Mouse (Mus musculus) heart, embryonic 15.5 days (tissue): ENCODE results near the gene Tsg101. TPM values are rescaled to one million over a fixed set of nuclear protein-coding genes. Genes with fewer than 3 reads are reported as not detected.
A peak's percentile ranks its signal among the peaks of the same experiment; 100 is the strongest.

Experiments used
- ATAC-seq: fragments of 200-750 bp; cut with Nextera tagmentation; replicated peaks from 2 replicates; pipeline ENCODE4 v1.8.0; 2017; ENCODE audit warnings: low read depth, moderate TSS enrichment; ENCODE audit not compliant: insufficient number of reproducible peaks, insufficient read depth, low FRiP score
- H3K27ac ChIP-seq: fragments of 300-500 bp; sonication (generic); 2 replicates; pipeline ENCODE4 v1.5.1; 2015; ENCODE audit warnings: mild to moderate bottlenecking, inconsistent platforms
- H3K27me3 ChIP-seq: fragments of 300-500 bp; sonication (generic); 2 replicates; pipeline ENCODE4 v1.6.1; 2015; ENCODE audit warnings: inconsistent platforms
- H3K36me3 ChIP-seq: fragments of 300-500 bp; sonication (generic); 2 replicates; pipeline ENCODE4 v1.6.1; 2015; ENCODE audit warnings: mild to moderate bottlenecking, inconsistent platforms
- H3K4me1 ChIP-seq: fragments of 300-500 bp; sonication (generic); replicated peaks from 2 replicates; pipeline ENCODE4 v1.6.1; 2015; ENCODE audit warnings: inconsistent platforms
- H3K4me2 ChIP-seq: fragments of 300-500 bp; sonication (generic); 2 replicates; pipeline ENCODE4 v1.6.1; 2015; ENCODE audit warnings: inconsistent platforms, mild to moderate bottlenecking, moderate library complexity
- H3K4me3 ChIP-seq: fragments of 300-500 bp; sonication (generic); 2 replicates; pipeline ENCODE4 v1.5.1; 2015; ENCODE audit warnings: mild to moderate bottlenecking, inconsistent platforms
- H3K9ac ChIP-seq: fragments of 300-500 bp; sonication (generic); 2 replicates; pipeline ENCODE4 v1.6.1; 2015; ENCODE audit warnings: mild to moderate bottlenecking, inconsistent platforms
- H3K9me3 ChIP-seq: fragments of 300-500 bp; sonication (generic); replicated peaks from 2 replicates; pipeline ENCODE4 v1.6.1; 2016; ENCODE audit warnings: inconsistent platforms
- WGBS: fragments of 180-500 bp; shearing (Covaris S2); methylation state at CpG from one replicate; pipeline ENCODE4 v1.1.7; 2015; ENCODE audit warnings: mixed read lengths; 5-methylcytosine and 5-hydroxymethylcytosine counted together
- polyA plus RNA-seq: library from polyadenylated mRNA; unstranded; fragments of >200 nt; fragmentation: Nextera tagmentation; extraction: Ambion mirVana; gene quantifications from 2 replicates; pipeline ENCODE4 v1.2.1, GENCODE M21; 2015

Gene Tsg101
- 151 and 155 TPM in 2 replicates for polyA plus RNA-seq

GRCm38 (mm10) chr7:46919551-46920176, at the start of gene Tsg101:
Tsg101 (minus strand) TSS chr7:46919969.
- WGBS, result under 1% methylated on average over 75 of the region's 75 CpGs
- H3K27ac ChIP-seq, result peak within 1 kb of the TSS; percentile 98
- H3K9me3 ChIP-seq, result no peaks in the 10 kb centered on the region
- no peaks in the 10 kb centered on the region for H3K27me3 ChIP-seq
- H3K36me3 ChIP-seq, result no peaks in the 10 kb centered on the region
- H3K9ac ChIP-seq, result peak within 1 kb of the TSS; percentile 88
- peak; percentile 96 for ATAC-seq
- peaks cover 28% of the 10 kb centered on the region for H3K4me1 ChIP-seq
- H3K4me2 ChIP-seq, result peak within 1 kb of the TSS; percentile 79
- peak within 1 kb of the TSS; percentile 84 for H3K4me3 ChIP-seq

DNA sequence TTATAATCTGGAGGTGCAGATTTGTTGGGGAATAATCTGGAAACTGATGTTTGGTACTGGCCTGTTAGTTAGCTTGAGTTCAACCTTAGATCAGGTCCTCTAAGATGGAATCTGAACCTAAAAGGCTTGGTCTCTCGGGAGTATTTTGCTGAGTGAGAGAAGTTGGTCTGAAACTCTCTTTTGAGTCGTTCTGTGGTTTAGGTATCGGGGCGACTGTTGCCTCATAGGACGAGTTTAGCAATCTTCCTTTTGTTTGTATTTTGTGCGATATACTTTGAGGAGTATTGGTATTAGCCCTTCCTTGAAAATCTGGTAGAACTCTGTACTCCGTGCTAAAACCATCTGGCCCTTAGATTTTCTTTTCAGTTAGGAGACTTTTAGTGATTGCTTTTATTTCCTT, 44.3 kb upstream of the Tsg101 start:
- no peak overlapping the region for H3K4me2 ChIP-seq
- no peak overlapping the region for H3K27ac ChIP-seq
- H3K4me3 ChIP-seq, result no peak overlapping the region
- H3K36me3 ChIP-seq, result no peaks in the 10 kb centered on the region
- WGBS, result 79% methylated on average over 7 of the region's 7 CpGs
- peaks cover 24% of the 10 kb centered on the region for H3K4me1 ChIP-seq
- H3K27me3 ChIP-seq, result no peaks in the 10 kb centered on the region
- H3K9ac ChIP-seq, result no peak overlapping the region
- ATAC-seq, result no peak
- H3K9me3 ChIP-seq, result no peaks in the 10 kb centered on the region

DNA sequence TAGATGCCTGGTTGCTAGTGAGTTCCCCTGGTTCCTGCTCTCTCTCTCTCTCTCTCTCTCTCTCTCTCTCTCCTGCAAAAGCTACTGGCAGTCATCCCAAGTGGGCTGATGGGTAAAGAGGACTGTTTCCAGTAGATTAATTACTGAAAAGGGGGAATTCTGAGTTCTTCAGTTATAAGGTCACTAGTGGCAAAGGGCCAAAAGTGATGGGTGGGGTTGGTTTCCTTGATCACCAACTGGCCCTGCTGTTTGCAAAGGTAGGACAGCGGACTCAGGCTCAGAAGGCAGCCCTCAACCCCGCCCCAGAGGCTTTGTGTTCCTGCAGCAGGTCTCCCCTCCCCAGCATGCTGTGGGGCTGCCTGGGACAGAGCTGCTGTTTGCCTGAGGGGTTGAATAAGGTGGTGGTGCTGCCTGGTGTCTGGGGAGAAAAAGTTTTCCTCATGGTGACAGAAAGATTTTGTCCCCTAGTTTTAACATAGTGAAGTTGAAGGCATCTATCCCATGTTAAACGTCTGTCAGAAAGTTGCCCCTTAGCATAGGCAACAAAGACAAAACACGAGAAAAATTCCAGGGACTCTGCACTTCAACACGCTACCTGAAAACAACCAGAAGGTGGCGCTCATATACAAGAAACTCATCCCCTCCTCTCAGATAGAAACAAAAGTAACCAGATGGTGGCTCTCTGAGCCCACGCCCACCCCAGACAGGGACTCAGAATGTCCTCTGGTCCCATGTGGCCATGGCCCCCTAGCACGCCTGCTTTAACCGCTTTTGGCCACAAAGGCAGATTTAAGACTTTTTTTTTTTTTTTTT, 43.2 kb upstream of the Tsg101 start:
- H3K36me3 ChIP-seq, result no peaks in the 10 kb centered on the region
- H3K27me3 ChIP-seq, result no peaks in the 10 kb centered on the region
- H3K4me1 ChIP-seq, result peaks cover 27% of the 10 kb centered on the region
- peak overlapping the region; percentile 51 for H3K4me2 ChIP-seq
- ATAC-seq, result peak; percentile 65
- peak overlapping the region; percentile 72 for H3K27ac ChIP-seq
- no peaks in the 10 kb centered on the region for H3K9me3 ChIP-seq
- H3K4me3 ChIP-seq, result no peak overlapping the region
- H3K9ac ChIP-seq, result no peak overlapping the region
- 2% methylated on average over 9 of the region's 9 CpGs for WGBS

- H3K9me3 ChIP-seq, result no peaks in the 10 kb centered on the region
- H3K27ac ChIP-seq, result peak overlapping the region; percentile 72
- H3K36me3 ChIP-seq, result no peaks in the 10 kb centered on the region
- H3K27me3 ChIP-seq, result no peaks in the 10 kb centered on the region
- H3K4me3 ChIP-seq, result no peak overlapping the region
- no peak overlapping the region for H3K4me2 ChIP-seq
- H3K9ac ChIP-seq, result no peak overlapping the region
- H3K4me1 ChIP-seq, result peaks cover 33% of the 10 kb centered on the region
- no peak for ATAC-seq
Measured at GRCm38 (mm10) chr7:46962132-46962531, 42.4 kb upstream of the Tsg101 start.

- Histone ChIP-seq H3K4me3 (no peak overlapping the region), H3K27me3 (no peaks in the 10 kb centered on the region), H3K9me3 (no peaks in the 10 kb centered on the region), H3K36me3 (no peaks in the 10 kb centered on the region), H3K4me1 (peaks cover 35% of the 10 kb centered on the region), H3K9ac (no peak overlapping the region), H3K4me2 (no peak overlapping the region), H3K27ac (no peak overlapping the region)
- WGBS, result 40% methylated on average over 3 of the region's 3 CpGs
- no peak for ATAC-seq
Measured at GRCm38 (mm10) chr7:46960991-46961390, 41.2 kb upstream of the Tsg101 start.

DNA sequence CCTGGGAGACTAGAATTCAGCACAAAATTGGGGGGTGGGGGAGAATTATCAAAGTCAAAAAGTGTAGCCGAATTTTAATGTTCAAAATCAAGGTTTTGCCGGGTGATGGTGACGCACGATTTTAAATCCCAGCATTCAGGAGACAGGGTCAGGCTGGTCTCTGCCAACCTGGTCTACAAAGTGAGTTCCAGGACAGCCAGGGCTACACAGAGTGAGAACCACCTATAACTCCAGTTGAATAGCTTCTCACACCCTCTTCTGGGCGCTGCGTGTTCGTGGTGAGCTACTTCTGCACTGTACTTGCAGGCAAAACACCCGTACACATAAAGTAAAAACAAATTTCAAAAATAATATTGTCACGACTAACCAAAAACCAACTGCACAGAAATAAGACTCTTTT, 39.1 kb upstream of the Tsg101 start:
- WGBS, result 16% methylated on average over 9 of the region's 9 CpGs
- H3K4me1 ChIP-seq, result peaks cover 35% of the 10 kb centered on the region
- no peak for ATAC-seq
- H3K36me3 ChIP-seq, result peaks cover 13% of the 10 kb centered on the region
- peak overlapping the region; percentile 90 for H3K4me2 ChIP-seq
- peak overlapping the region; percentile 74 for H3K9ac ChIP-seq
- H3K4me3 ChIP-seq, result peak overlapping the region; percentile 70
- H3K27ac ChIP-seq, result no peak overlapping the region
- H3K27me3 ChIP-seq, result no peaks in the 10 kb centered on the region
- H3K9me3 ChIP-seq, result no peaks in the 10 kb centered on the region

DNA sequence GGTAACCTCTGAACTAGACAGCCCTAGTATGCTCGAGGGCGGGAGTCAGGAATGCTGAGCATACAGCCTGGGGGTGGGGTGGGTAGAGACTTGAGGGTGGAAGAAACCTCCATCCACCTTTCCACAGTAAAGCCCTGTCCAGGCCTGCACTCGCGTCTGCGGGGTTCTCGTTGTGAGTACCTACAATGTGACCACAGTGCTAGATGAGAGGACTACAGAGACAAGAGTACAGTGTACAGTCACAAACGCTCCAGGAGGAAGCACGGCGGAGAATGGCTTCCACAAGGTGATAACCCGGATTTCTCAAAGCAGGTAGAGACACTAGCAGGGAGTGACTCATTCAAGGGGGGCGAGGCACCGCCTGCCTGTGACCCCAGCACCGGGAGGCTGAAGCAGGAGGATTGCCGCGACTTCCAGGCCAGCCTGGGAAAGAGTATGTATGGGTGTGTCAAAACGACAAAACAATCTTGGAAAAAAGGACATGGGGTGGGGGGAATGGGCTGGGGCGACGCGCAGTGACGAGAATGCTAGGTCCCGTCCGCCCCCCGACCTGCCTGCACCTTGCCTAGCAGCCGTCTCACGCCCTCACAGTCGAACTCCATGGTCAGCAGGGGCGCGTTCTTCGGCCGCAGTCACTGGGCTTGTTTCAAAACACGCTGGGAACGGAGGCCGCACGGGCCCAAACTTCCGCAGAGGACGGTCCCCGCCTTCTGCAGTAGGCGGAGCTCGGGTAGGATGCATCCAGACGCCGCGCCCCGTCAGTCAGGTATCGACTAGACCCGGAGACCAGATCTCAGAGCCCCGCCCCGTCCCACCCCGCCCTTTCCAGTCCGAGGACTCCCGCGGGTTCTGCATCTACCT, 38.3 kb upstream of the Tsg101 start, which contains the start of gene Uevld:
TSS of gene Uevld (minus strand) at position 697 of the 861 bp plus-strand sequence.
- Histone ChIP-seq H3K9ac (peak within 1 kb of the TSS; percentile 74), H3K4me3 (peak within 1 kb of the TSS; percentile 70), H3K9me3 (no peaks in the 10 kb centered on the region), H3K36me3 (peaks cover 21% of the 10 kb centered on the region), H3K27ac (peak within 1 kb of the TSS; percentile 24; the same call in 1 of the 2 replicates), H3K4me2 (peak within 1 kb of the TSS; percentile 90), H3K4me1 (peaks cover 29% of the 10 kb centered on the region), H3K27me3 (no peaks in the 10 kb centered on the region)
- ATAC-seq, result peak; percentile 87
- WGBS, result under 1% methylated on average over 51 of the region's 51 CpGs

DNA sequence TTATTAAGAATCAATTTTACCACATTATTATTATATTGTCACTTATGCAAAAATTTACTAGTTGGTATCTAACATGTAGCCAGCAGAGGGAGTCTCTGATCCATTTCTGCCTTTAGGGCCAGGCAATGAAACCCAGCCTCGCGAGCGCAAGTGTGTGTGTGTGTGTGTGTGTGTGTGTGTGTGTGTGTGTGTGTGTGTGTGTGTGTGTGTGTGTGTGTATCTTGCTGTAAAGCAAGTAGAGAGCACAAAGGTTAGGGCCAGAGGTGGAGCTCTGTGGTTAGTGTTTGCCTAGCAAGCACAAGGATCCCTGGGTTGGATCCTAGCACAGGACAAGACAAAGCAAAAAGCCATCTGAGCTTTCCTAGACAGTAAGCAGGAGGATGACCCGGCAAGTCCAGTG, 16.1 kb upstream of the Tsg101 start:
- Histone ChIP-seq H3K4me2 (no peak overlapping the region), H3K4me3 (no peak overlapping the region), H3K9ac (no peak overlapping the region), H3K36me3 (peaks cover 44% of the 10 kb centered on the region), H3K27me3 (no peaks in the 10 kb centered on the region), H3K9me3 (no peaks in the 10 kb centered on the region), H3K27ac (no peak overlapping the region), H3K4me1 (peaks cover 2% of the 10 kb centered on the region; the same call in 1 of the 2 replicates)
- 40% methylated on average over 4 of the region's 4 CpGs for WGBS
- ATAC-seq, result no peak

GRCm38 (mm10) chr7:46934788-46935187, 15.0 kb upstream of the Tsg101 start:
- Histone ChIP-seq H3K9me3 (no peaks in the 10 kb centered on the region), H3K27ac (no peak overlapping the region), H3K9ac (no peak overlapping the region), H3K36me3 (peaks cover 43% of the 10 kb centered on the region), H3K4me1 (no peaks in the 10 kb centered on the region), H3K4me2 (no peak overlapping the region), H3K27me3 (no peaks in the 10 kb centered on the region), H3K4me3 (no peak overlapping the region)
- 77% methylated on average over 8 of the region's 8 CpGs for WGBS
- no peak for ATAC-seq

DNA sequence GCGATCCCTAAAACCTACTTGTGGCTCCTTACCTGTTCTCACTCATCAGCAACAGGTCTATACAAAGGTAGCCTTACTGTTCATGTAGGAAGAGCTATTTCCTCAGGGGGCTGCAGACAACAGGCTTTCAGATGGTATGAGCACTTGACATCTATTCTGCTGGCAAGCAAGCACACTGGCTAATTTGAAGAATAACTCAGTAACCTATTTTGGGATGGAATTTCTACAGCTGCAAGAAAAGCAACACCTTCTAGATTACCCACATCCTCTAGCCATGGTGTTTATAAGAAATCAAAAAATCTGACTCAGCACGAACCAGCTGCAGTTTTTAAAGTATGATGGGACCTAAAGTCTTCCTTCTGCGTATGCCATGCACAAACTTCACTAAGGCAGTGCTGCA, 11.6 kb upstream of the Tsg101 start:
- no peaks in the 10 kb centered on the region for H3K9me3 ChIP-seq
- H3K36me3 ChIP-seq, result peaks cover 15% of the 10 kb centered on the region
- no peak for ATAC-seq
- WGBS, result 94% methylated on average over 3 of the region's 3 CpGs
- H3K4me2 ChIP-seq, result no peak overlapping the region
- no peak overlapping the region for H3K9ac ChIP-seq
- H3K4me3 ChIP-seq, result no peak overlapping the region
- no peaks in the 10 kb centered on the region for H3K27me3 ChIP-seq
- no peaks in the 10 kb centered on the region for H3K4me1 ChIP-seq
- H3K27ac ChIP-seq, result no peak overlapping the region

- Histone ChIP-seq H3K4me2 (no peak overlapping the region), H3K4me1 (no peaks in the 10 kb centered on the region), H3K27me3 (no peaks in the 10 kb centered on the region), H3K4me3 (no peak overlapping the region), H3K9ac (no peak overlapping the region), H3K27ac (no peak overlapping the region), H3K9me3 (no peaks in the 10 kb centered on the region), H3K36me3 (peaks cover 10% of the 10 kb centered on the region)
- WGBS, result 92% methylated on average over 5 of the region's 5 CpGs
- no peak for ATAC-seq
Measured at GRCm38 (mm10) chr7:46928291-46928690, 8.5 kb upstream of the Tsg101 start.
